21 mouse cellular contexts compared by ENCODE assay signal in genomic region chr9:8185433-8185832, GRCm38 (mm10). TPM values are rescaled to one million over a fixed set of nuclear protein-coding genes. Genes with fewer than 3 reads are reported as not detected.
DNase-seq lines count a peak whose midpoint lies in the region; ATAC-seq and TF ChIP-seq lines count a peak whose summit lies in the region.
"Had no signal": no experiment of that assay in that cellular context is flagged by ENCODE, and none has a peak within 500 bp of the region (broad histone marks: within the 10 kb centered on the region; RNA-seq: fewer than 3 reads in every experiment).

No protein-coding gene starts in this region.

- H3K4me2 ChIP-seq in kidney, embryonic 16.5 days (replicated peaks; ENCODE audit: low read depth, low read length) = no peak overlapping the region
- no peak overlapping the region for H3K4me2 ChIP-seq in heart, embryonic 12.5 days
- H3K4me2 ChIP-seq: embryonic facial prominence, embryonic 12.5 days; forebrain, embryonic 15.5 days; heart, embryonic 11.5 days; hindbrain, embryonic 12.5 days had no signal

- H3K4me3 ChIP-seq in kidney, embryonic 16.5 days (ENCODE audit: low read length) = no peak overlapping the region
- no peak overlapping the region for H3K4me3 ChIP-seq in heart, embryonic 12.5 days
- H3K4me3 ChIP-seq: embryonic facial prominence, embryonic 12.5 days; forebrain, embryonic 15.5 days; heart, adult 2 months; hindbrain, embryonic 12.5 days had no signal

- CTCF ChIA-PET in Patski (lab: Charles Lee) = no interaction called here

- peak; percentile 42 for DNase-seq in adrenal gland, postnatal 10 days
- DNase-seq in adrenal gland, adult 18-20 months (ENCODE audit: low spot score in 2 of 2) = no peak
- DNase-seq in Patski (ENCODE audit: low read depth, low spot score) = peak; percentile 47
- DNase-seq in kidney, postnatal 36 days = peak; percentile 81 to 89
- DNase-seq in right cerebral cortex, postnatal 36 days (ENCODE audit: low spot score in 2 of 2) = no peak
- DNase-seq: B cell, adult 2 months; cerebellum, adult 11-12 months; cerebellum, adult 9-10 months; cerebellum, postnatal 25 days; gastrocnemius, postnatal 14 days; heart, adult 2 months; heart, postnatal 4 days had no signal

- H3K4me1 ChIP-seq in kidney, embryonic 16.5 days (ENCODE audit: insufficient read depth, low read length) = no peaks in the 10 kb centered on the region
- no peaks in the 10 kb centered on the region for H3K4me1 ChIP-seq in heart, embryonic 12.5 days (replicated peaks)
- H3K4me1 ChIP-seq: embryonic facial prominence, embryonic 12.5 days; forebrain, embryonic 15.5 days; hindbrain, embryonic 12.5 days had no signal

- ATAC-seq in Patski = peak; percentile 87
- peak; percentile 57; the same call in 1 of the 2 replicates for ATAC-seq in kidney, embryonic 16.5 days (ENCODE audit: low FRiP score, low TSS enrichment)
- no peak for ATAC-seq in heart, embryonic 12.5 days (ENCODE audit: insufficient number of reproducible peaks, low FRiP score)
- ATAC-seq: CD4-positive, CD25-positive, alpha-beta regulatory T cell, adult 4 months; forebrain, embryonic 15.5 days; hindbrain, embryonic 16.5 days had no signal

- H3K27me3 ChIP-seq in Patski = no peaks in the 10 kb centered on the region
- H3K27me3 ChIP-seq in kidney, embryonic 16.5 days (ENCODE audit: insufficient read depth, low read length) = no peaks in the 10 kb centered on the region
- no peaks in the 10 kb centered on the region for H3K27me3 ChIP-seq in heart, embryonic 12.5 days (replicated peaks)
- H3K27me3 ChIP-seq: embryonic facial prominence, embryonic 12.5 days; forebrain, embryonic 15.5 days; hindbrain, embryonic 12.5 days had no signal

- POLR2A ChIA-PET in Patski (lab: Charles Lee) = no interaction called here

- H3K27ac ChIP-seq in kidney, embryonic 16.5 days (ENCODE audit: low read length) = no peak overlapping the region
- H3K27ac ChIP-seq in heart, embryonic 12.5 days (ENCODE audit: poor library complexity, severe bottlenecking) = no peak overlapping the region
- H3K27ac ChIP-seq: embryonic facial prominence, embryonic 12.5 days; forebrain, embryonic 15.5 days; heart, adult 2 months; hindbrain, embryonic 12.5 days had no signal

- no peaks in the 10 kb centered on the region for H3K36me3 ChIP-seq in kidney, embryonic 16.5 days (ENCODE audit: insufficient read depth, low read length)
- H3K36me3 ChIP-seq in heart, embryonic 12.5 days = no peaks in the 10 kb centered on the region
- H3K36me3 ChIP-seq: embryonic facial prominence, embryonic 12.5 days; forebrain, embryonic 15.5 days; G1E; hindbrain, embryonic 12.5 days had no signal

- no peak for TF ChIP-seq CTCF in Patski (IDR thresholded peaks at IDR 0.05)

- H3K9me3 ChIP-seq in kidney, embryonic 16.5 days (ENCODE audit: low read length) = no peaks in the 10 kb centered on the region
- H3K9me3 ChIP-seq in heart, embryonic 12.5 days (replicated peaks) = no peaks in the 10 kb centered on the region
- H3K9me3 ChIP-seq: embryonic facial prominence, embryonic 12.5 days; forebrain, embryonic 15.5 days; G1E; hindbrain, embryonic 12.5 days had no signal

- no peak overlapping the region for H3K9ac ChIP-seq in kidney, embryonic 16.5 days (replicated peaks; ENCODE audit: low read length)
- H3K9ac ChIP-seq in heart, embryonic 12.5 days = no peak overlapping the region
- H3K9ac ChIP-seq: embryonic facial prominence, embryonic 12.5 days; forebrain, embryonic 15.5 days; hindbrain, embryonic 12.5 days had no signal

- WGBS in kidney, embryonic 16.5 days = 74% methylated on average over 1 of the region's 1 CpGs
- 60% methylated on average over 1 of the region's 1 CpGs for WGBS in heart, embryonic 12.5 days

- in situ Hi-C loops in Patski (cut with MboI; ENCODE audit: low pct_unique_long_range_greater_than_20kb) = no loop called here

RNA-seq across cellular contexts. Expression of gene Cep126, which starts 51.3 kb away (rescaled TPM):
- 1 to 10 TPM; 6.7 to 8.8 TPM for total RNA-seq in adrenal gland, postnatal 10 days (2021)
- 1 to 10 TPM; 6.1 to 9.1 TPM for total RNA-seq in adrenal gland, adult 18-20 months (2021)
- polyA plus RNA-seq in Patski (2021) = 4.0 TPM
- 2.8 and 4.3 TPM in 2 replicates for polyA plus RNA-seq in kidney, embryonic 16.5 days (2015; fragmentation: Nextera tagmentation; extraction: Ambion mirVana)
- polyA plus RNA-seq in heart, embryonic 12.5 days (2016; fragmentation: Nextera tagmentation; extraction: Ambion mirVana) = 3.0 and 3.4 TPM in 2 replicates
- polyA plus RNA-seq: CD4-positive, CD25-positive, alpha-beta regulatory T cell, adult 4 months had no signal

Comparison
In these comparisons a context has a peak if more than half of its experiments do, and no peak if none do; other contexts are left out.
1. DNase-seq: peak in adrenal gland, postnatal 10 days (single experiment), Patski (single experiment) and kidney, postnatal 36 days (2 of 2); none in adrenal gland, adult 18-20 months (0 of 2) and right cerebral cortex, postnatal 36 days (0 of 2).